Mouse (Mus musculus) CH12.LX (cell line): Measurements from ENCODE around the gene Csmd2.

Experiments
- CTCF ChIP-seq, 2 experiments: IDR thresholded peaks in 1 of 2; conservative IDR thresholded peaks in 1 of 2; 2 replicates each; pipeline ENCODE4 v1.5.1; 2011 to 2012; ENCODE audit warnings: low read depth in 2 of 2, low read length in 2 of 2, improper control_type of control experiment in 1 of 2, inconsistent platforms in 1 of 2, mild to moderate bottlenecking in 1 of 2, moderate library complexity in 1 of 2
- EP300 ChIP-seq: IDR thresholded peaks from 2 replicates; pipeline ENCODE4 v1.6.1; 2011; ENCODE audit warnings: low read length, improper control_type of control experiment
- TCF12 ChIP-seq: IDR thresholded peaks from 2 replicates; pipeline ENCODE4 v1.6.1; 2014; ENCODE audit warnings: low read depth, mild to moderate bottlenecking, inconsistent platforms, low read length, improper control_type of control experiment

- TF ChIP-seq TCF12, result no peak
- no peak for TF ChIP-seq CTCF (conservative IDR thresholded peaks at IDR 0.05 in 1 of 2, IDR thresholded peaks at IDR 0.05 in 1 of 2; ENCODE audit: low read depth in 2 of 2, low read length in 2 of 2)
- no peak for TF ChIP-seq EP300
Observed at GRCm38 (mm10) chr4:128597801-128598560, 610.3 kb downstream of the Csmd2 start.
